Mouse (Mus musculus): Measurements from ENCODE around the gene Bhlha15. TPM values are rescaled to one million over a fixed set of nuclear protein-coding genes. Genes with fewer than 3 reads are reported as not detected.

Bhlha15 gene
- polyA plus RNA-seq, 1 experiment from 2014 or later, result 0.10 TPM

DNA sequence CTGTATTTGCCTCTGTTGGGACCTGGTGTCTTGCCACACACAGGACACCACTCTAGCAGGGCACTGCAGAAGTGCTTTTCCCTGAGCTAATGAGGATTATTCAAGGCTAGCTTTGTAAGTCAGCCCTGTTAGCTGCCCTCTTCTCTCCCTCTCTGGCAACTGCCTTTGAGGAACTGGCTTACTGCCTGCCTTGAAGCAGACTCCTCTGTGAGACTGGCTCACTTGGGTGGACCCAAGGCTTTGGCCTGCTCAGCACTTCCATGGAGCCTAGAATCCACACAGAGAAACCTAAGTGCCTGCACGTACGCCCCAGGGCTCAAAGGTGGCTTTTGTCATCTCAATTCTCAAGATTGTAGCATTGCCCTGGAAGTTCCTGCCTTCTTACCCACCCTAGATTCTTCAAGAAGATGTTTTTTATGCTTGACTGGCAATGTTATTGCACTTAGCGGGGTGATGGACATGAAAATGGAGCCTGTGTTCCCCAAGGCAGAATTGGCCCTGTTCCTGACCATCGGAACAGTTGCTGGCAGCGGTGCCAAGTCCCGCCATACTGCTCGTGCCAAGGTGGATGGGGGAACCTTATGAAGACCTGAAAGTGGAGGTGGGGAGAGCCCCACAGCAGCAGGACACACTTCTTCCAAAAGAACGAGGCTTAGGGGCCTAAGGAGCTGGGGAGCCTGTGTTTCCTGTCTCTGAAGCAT, 20.7 kb upstream of the Bhlha15 start:
- Histone ChIP-seq H3K9ac (no peak overlapping the region), H3K4me3 (no peak overlapping the region), H3K4me2 (no peak overlapping the region), H3K9me3 (replicated peaks) (no peaks in the 10 kb centered on the region), H3K4me1 (0 out of 2 replicates have a peak, but pooled peaks cover 5% of the 10 kb centered on the region), H3K27me3 (no peaks in the 10 kb centered on the region), H3K27ac (no peak overlapping the region), H3K36me3 (ENCODE audit: poor library complexity, severe bottlenecking) (peaks cover 68% of the 10 kb centered on the region)
- no peak for ATAC-seq
- 83% methylated on average over 8 of the region's 8 CpGs for WGBS

DNA sequence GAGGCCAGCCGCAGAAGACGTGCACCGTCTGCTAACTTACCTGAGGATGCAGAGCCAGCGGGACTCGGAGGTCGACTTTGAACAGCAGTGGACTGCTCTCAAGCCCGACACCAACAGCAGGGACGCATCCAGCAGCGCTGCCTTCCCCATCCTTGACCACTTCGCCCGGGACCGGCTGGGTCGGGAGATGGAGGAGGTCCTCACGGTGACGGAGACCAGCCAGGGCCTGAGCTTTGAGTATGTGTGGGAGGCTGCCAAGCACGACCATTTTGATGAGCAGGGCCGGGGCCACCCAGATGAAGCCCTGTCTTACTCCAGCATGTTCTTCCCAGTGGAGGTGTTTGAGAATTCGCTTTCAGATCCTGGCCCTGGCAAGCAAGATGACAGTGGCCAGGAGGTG, 16.4 kb upstream of the Bhlha15 start:
- 95% methylated on average over 18 of the region's 18 CpGs for WGBS

DNA sequence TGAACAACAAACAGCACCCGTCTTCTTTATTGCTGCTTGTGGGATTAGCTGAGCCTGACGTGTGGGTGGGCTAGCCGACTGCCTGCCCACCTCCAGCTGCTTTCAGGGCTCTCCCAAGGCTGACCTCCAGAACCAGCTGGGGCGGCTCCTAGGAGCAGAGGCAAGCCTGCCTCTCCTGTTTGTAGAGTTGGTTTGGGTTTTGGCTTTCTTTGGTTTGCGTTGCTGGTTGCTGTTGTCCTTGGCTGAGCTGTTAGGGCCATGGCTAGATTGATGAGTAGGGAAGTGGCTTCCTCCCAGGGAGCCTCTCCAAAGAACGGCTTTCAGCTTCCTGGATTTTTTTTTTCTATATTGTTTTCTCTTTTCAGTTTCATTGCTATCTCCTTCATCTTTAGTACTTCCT, 11.9 kb upstream of the Bhlha15 start:
- Histone ChIP-seq H3K4me2 (no peak overlapping the region), H3K27me3 (no peaks in the 10 kb centered on the region), H3K27ac (no peak overlapping the region), H3K4me1 (no peaks in the 10 kb centered on the region), H3K36me3 (ENCODE audit: poor library complexity, severe bottlenecking) (peaks cover 83% of the 10 kb centered on the region), H3K9me3 (replicated peaks) (no peaks in the 10 kb centered on the region), H3K9ac (no peak overlapping the region), H3K4me3 (no peak overlapping the region)
- 78% methylated on average over 6 of the region's 6 CpGs for WGBS
- ATAC-seq, result no peak

More for the DNA sequence above, 16.4 kb upstream of the Bhlha15 start:
- no peak overlapping the region for H3K9ac ChIP-seq
- ATAC-seq, result no peak
- no peak overlapping the region for H3K4me2 ChIP-seq
- H3K9me3 ChIP-seq (replicated peaks), result no peaks in the 10 kb centered on the region
- H3K36me3 ChIP-seq (ENCODE audit: poor library complexity, severe bottlenecking), result peaks cover 90% of the 10 kb centered on the region
- H3K27ac ChIP-seq, result no peak overlapping the region
- 0 out of 2 replicates have a peak, but pooled peaks cover 5% of the 10 kb centered on the region for H3K4me1 ChIP-seq
- no peak overlapping the region for H3K4me3 ChIP-seq
- H3K27me3 ChIP-seq, result no peaks in the 10 kb centered on the region

DNA sequence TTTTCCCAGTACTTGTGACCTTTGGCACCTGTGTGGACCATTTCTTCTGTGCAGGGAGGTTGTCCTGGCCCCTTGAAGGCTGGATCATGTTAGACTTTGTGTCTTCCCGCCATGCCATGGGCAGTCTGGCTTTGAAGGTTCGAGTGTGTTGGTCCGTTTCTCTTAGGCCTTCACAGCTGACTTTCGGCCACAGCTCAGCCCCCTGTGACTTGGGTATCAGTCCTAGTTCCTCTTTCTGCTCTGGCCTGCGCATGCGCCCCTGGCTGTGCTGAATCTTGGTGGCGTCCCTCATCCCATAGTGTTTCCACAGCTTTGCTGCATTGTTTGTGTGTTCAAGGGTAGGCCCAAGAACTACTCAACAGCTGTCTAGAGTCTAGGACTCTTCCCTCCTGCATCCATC, 8.8 kb upstream of the Bhlha15 start:
- Histone ChIP-seq H3K9ac (no peak overlapping the region), H3K36me3 (ENCODE audit: poor library complexity, severe bottlenecking) (peaks cover 76% of the 10 kb centered on the region), H3K27me3 (no peaks in the 10 kb centered on the region), H3K4me3 (no peak overlapping the region), H3K9me3 (replicated peaks) (no peaks in the 10 kb centered on the region), H3K4me2 (no peak overlapping the region), H3K4me1 (no peaks in the 10 kb centered on the region), H3K27ac (no peak overlapping the region)
- WGBS, result 92% methylated on average over 7 of the region's 7 CpGs
- ATAC-seq, result no peak

DNA sequence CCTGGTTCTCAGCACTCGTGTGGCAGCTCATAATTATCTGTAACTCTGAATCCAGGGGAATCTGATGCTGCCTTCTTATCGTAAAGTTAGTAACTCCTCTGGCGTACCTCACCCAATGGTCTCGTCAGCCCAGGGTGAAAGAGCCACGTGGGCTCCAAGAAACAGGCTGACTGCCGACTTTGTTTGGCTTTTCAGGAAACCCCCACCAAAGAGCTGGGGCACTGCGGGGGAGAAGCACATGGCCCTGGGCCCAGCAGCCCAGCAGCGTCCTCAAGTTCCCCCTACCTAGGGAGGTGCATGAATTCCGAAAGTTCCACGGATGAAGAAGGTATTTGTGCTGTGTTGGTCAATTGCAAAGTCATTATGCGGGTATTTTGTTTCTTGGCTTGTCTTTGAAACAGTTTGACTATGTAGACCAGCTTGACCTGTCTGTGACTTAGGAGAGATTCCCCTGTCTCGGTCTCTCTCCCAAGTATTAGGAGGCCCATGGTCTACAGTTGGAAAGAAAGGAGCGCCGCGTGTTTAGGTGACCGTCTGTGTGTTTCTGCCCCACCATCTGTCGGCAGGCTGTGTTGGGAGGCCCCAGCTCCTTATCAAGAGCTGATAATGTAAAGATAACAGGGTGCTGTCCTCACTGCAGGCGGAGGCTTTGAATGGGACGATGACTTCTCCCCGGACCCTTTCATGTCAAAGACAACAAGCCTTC, 7.4 kb upstream of the Bhlha15 start:
- no peaks in the 10 kb centered on the region for H3K27me3 ChIP-seq
- no peak overlapping the region for H3K4me3 ChIP-seq
- no peaks in the 10 kb centered on the region for H3K9me3 ChIP-seq (replicated peaks)
- H3K36me3 ChIP-seq (ENCODE audit: poor library complexity, severe bottlenecking), result peaks cover 71% of the 10 kb centered on the region
- 88% methylated on average over 20 of the region's 20 CpGs for WGBS
- H3K27ac ChIP-seq, result no peak overlapping the region; the same call in 1 of the 2 replicates
- no peaks in the 10 kb centered on the region for H3K4me1 ChIP-seq
- H3K9ac ChIP-seq, result no peak overlapping the region
- ATAC-seq, result no peak
- H3K4me2 ChIP-seq, result no peak overlapping the region

DNA sequence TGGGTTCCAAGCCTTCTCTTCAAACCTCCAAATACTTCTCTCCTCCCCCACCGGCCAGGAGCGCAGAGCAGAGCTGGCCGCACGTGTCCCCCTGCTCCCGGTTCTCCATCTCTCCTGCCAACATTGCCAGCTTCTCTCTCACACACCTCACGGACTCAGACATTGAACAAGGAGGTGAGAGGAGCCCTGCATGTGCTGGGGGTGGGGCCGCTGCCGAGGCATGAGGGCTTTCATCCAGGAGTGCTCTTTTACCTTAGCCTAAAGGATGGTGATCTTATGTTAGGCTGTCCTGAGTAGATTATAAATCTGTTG, 6.9 kb upstream of the Bhlha15 start:
- no peak overlapping the region for H3K9ac ChIP-seq
- peaks cover 68% of the 10 kb centered on the region for H3K36me3 ChIP-seq (ENCODE audit: poor library complexity, severe bottlenecking)
- 89% methylated on average over 8 of the region's 8 CpGs for WGBS

DNA sequence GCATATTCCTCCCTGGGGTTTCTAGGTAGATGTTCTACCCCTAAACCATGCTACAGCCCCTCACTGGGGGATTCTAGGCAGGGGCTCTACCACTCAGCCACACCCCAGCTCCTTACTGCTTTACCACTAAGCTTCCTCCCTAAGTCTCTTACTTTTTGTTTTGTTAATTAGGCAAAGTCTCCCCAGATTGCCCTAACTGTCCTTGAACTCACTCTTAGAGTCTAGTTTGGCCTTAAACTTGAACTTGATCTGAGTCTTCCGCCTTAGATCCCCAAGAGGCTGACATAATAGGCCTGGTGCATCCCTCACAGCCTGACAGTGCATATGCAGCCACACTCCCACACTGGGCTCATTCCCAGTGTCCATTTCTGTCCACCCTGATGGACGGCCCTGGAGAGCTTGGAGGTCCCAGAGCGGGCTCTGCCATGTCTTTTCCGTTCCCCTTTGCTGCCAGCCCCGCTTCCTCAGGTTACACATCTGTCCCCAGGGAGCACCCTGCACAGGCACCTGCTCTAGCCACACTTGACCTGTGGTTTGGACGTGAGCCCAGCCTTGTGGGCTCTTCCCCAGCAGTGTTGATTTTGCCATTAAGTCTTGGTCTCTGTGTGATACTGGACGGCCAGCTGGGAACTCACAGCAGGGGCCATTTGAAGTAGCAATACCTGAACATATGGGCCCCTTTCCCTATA, 6.3 kb upstream of the Bhlha15 start:
- Histone ChIP-seq H3K36me3 (ENCODE audit: poor library complexity, severe bottlenecking) (peaks cover 68% of the 10 kb centered on the region), H3K4me1 (no peaks in the 10 kb centered on the region), H3K4me2 (no peak overlapping the region), H3K9ac (no peak overlapping the region), H3K27ac (no peak overlapping the region), H3K4me3 (no peak overlapping the region), H3K27me3 (no peaks in the 10 kb centered on the region), H3K9me3 (replicated peaks) (no peaks in the 10 kb centered on the region)
- no peak for ATAC-seq
- WGBS, result 90% methylated on average over 7 of the region's 7 CpGs

More for the DNA sequence above, 6.9 kb upstream of the Bhlha15 start:
- no peak overlapping the region for H3K4me2 ChIP-seq
- no peaks in the 10 kb centered on the region for H3K4me1 ChIP-seq
- H3K4me3 ChIP-seq, result no peak overlapping the region
- no peak for ATAC-seq
- H3K27ac ChIP-seq, result no peak overlapping the region; the same call in 1 of the 2 replicates
- H3K27me3 ChIP-seq, result no peaks in the 10 kb centered on the region
- H3K9me3 ChIP-seq (replicated peaks), result no peaks in the 10 kb centered on the region

DNA sequence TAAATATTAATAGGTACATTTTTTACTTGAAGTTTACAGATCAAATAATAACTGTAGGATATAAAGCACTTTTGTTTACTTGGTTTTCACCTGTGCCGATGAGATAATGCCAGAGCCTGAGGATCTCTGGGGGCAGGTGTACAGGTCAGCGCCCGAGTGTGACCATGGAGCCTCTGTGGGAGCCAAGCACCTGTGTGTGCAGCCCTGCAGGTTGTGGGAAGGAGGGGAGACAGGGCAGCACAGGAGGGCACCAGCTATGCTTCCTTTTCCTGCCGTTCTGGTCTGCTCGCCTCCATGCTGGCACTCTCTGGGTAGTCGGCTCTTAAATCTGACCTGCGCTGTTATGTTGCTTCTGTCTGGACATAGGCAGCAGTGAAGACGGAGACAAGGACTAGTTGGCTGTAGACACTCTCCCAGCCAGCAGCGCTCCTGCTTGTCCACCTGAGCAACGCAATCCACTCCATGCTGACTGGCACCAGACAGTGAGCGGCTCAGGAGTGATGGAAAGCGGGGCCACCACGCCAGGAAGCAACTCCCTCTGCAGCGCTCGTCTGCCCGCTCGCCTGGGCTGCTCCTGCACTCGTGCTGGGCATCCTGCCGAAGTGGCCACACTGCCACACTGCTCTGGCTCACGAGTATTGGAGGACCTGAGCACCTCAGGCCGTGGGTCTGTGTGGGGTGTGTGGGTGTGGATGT, 5.6 kb upstream of the Bhlha15 start:
- H3K27ac ChIP-seq, result no peak overlapping the region
- no peak overlapping the region for H3K4me3 ChIP-seq
- peaks cover 62% of the 10 kb centered on the region for H3K36me3 ChIP-seq (ENCODE audit: poor library complexity, severe bottlenecking)
- no peaks in the 10 kb centered on the region for H3K4me1 ChIP-seq
- H3K27me3 ChIP-seq, result no peaks in the 10 kb centered on the region
- H3K9me3 ChIP-seq (replicated peaks), result no peaks in the 10 kb centered on the region
- no peak overlapping the region for H3K4me2 ChIP-seq
- H3K9ac ChIP-seq, result no peak overlapping the region
- 91% methylated on average over 21 of the region's 21 CpGs for WGBS
- no peak for ATAC-seq

DNA sequence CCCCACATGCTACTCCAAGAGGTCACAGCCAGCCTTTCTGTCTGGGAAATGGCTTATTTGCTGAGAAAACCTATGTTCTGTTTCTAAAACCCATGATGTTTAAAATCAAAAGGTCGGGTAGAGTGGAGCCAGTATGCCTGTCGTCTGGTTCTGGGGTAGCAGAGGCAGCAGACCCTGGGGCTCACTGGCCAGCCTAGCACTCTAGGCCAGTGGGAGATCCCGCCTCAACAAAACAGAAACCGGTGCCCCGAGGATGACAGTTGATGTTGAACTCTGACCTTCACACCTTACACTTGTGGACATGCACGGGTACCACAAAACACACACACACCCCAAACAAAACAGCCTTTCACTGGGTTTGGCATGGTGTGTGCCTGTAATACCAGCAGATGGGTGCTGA, 1.7 kb upstream of the Bhlha15 start:
- Histone ChIP-seq H3K27me3 (no peaks in the 10 kb centered on the region), H3K9ac (no peak overlapping the region), H3K4me2 (no peak overlapping the region), H3K27ac (no peak overlapping the region), H3K4me1 (peaks cover 17% of the 10 kb centered on the region), H3K36me3 (ENCODE audit: poor library complexity, severe bottlenecking) (peaks cover 39% of the 10 kb centered on the region), H3K9me3 (replicated peaks) (no peaks in the 10 kb centered on the region), H3K4me3 (no peak overlapping the region)
- WGBS, result 87% methylated on average over 6 of the region's 6 CpGs
- ATAC-seq, result no peak

DNA sequence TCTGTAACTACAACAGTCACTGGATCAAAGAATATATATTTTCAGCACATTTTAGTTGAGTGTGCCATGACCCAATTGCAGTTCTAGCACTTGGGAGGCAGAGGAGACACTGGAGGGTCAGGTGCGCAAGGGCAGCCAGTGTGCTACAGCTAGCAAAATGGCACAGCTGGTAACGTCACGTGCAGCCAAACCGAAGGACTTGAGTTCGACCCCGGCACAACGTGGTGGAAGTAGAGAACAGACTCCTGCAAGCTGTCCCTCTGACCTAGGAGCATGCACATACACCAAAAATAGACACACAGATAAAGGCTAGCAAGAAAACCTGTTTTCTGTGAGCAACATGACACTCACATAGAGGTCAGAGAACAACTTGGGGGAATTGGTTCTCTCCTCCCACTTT, 759 bp upstream of the Bhlha15 start:
- 76% methylated on average over 7 of the region's 7 CpGs for WGBS
- ATAC-seq, result no peak
- Histone ChIP-seq H3K27me3 (no peaks in the 10 kb centered on the region), H3K4me1 (peaks cover 17% of the 10 kb centered on the region), H3K9me3 (replicated peaks) (no peaks in the 10 kb centered on the region), H3K27ac (no peak overlapping the region), H3K4me2 (no peak overlapping the region), H3K36me3 (ENCODE audit: poor library complexity, severe bottlenecking) (peaks cover 34% of the 10 kb centered on the region), H3K4me3 (no peak overlapping the region), H3K9ac (no peak overlapping the region)

DNA sequence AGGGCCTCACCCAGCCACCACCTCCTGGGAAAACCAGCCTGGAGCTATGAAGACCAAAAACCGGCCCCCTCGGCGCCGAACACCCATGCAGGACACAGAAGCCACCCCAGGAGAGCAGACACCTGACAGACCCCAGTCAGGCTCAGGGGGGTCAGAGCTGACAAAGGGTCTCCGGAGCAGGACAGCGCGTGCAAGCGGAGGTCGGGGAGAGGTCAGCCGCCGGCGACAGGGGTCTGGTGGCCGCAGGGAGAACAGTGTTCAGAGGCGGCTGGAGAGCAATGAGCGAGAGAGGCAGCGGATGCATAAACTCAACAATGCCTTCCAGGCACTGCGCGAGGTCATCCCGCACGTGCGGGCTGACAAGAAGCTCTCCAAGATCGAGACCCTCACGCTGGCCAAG, 940 bp downstream of the Bhlha15 start:
- no peaks in the 10 kb centered on the region for H3K27me3 ChIP-seq
- H3K4me2 ChIP-seq, result no peak overlapping the region
- peaks cover 22% of the 10 kb centered on the region; the same call in 1 of the 2 replicates for H3K36me3 ChIP-seq (ENCODE audit: poor library complexity, severe bottlenecking)
- 45% methylated on average over 23 of the region's 23 CpGs for WGBS
- H3K27ac ChIP-seq, result no peak overlapping the region
- peaks cover 17% of the 10 kb centered on the region for H3K4me1 ChIP-seq
- no peak for ATAC-seq
- H3K9me3 ChIP-seq (replicated peaks), result no peaks in the 10 kb centered on the region
- H3K4me3 ChIP-seq, result no peak overlapping the region
- H3K9ac ChIP-seq, result no peak overlapping the region

DNA sequence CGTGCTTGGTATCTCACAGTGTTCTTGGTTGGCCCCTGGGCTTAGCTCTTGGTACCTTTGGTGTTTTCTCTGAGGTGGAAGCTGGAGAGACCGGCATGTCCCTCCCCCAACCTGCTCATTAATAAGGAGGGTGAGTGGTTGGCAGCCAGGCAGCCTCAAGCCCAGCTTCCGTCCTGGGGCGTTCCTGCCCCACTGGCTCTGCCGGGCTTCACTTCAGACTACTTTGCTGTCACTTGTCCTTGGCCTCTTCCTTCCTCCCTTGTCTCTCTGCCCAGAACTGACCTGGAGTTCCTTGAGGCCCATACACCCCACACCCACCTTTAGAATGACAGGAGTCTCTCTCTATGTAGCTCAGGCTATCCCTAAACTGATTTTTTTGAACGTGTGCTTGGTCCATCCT, 2.6 kb downstream of the Bhlha15 start:
- Histone ChIP-seq H3K9ac (no peak overlapping the region), H3K36me3 (ENCODE audit: poor library complexity, severe bottlenecking) (peaks cover 18% of the 10 kb centered on the region), H3K4me1 (peaks cover 17% of the 10 kb centered on the region), H3K4me2 (no peak overlapping the region), H3K27me3 (no peaks in the 10 kb centered on the region), H3K4me3 (no peak overlapping the region), H3K27ac (no peak overlapping the region), H3K9me3 (replicated peaks) (no peaks in the 10 kb centered on the region)
- no peak for ATAC-seq
- 78% methylated on average over 6 of the region's 6 CpGs for WGBS

Measured in forebrain, embryonic 13.5 days (tissue).